Mouse (Mus musculus) gastrocnemius, adult 2 months (tissue): Measurements from ENCODE around the gene Cyp2e1. TPM values are rescaled to one million over a fixed set of nuclear protein-coding genes. Genes with fewer than 3 reads are reported as not detected.
A peak's percentile ranks its signal among the peaks of the same experiment; 100 is the strongest.

Experiments used
- DNase-seq: peaks from one replicate; pipeline ENCODE4 v3.0.0; 2022
- H3K27ac ChIP-seq: fragments of 200-600 bp; 2 replicates; pipeline ENCODE4 v1.8.1; 2022; ENCODE audit warnings: mild to moderate bottlenecking
- H3K4me3 ChIP-seq: fragments of 200-600 bp; 2 replicates; pipeline ENCODE4 v1.8.1; 2022; ENCODE audit warnings: mild to moderate bottlenecking, moderate library complexity
- CTCF ChIP-seq: fragments of 200-600 bp; IDR thresholded peaks from 2 replicates; pipeline ENCODE4 v1.8.1; 2022; ENCODE audit warnings: antibody characterized with exemption, mild to moderate bottlenecking, moderate library complexity
- intact Hi-C: fragments of 180-260 bp; cut with DNase I; formaldehyde crosslinking; loops from one replicate; pipeline ENCODE4 v1.15.1; 2025
- total RNA-seq, 2 experiments: library from RNA; stranded (reverse); gene quantifications; 2 replicates each; pipeline ENCODE4 v1.2.3; 2021

Cyp2e1 gene
- total RNA-seq, 2 experiments from 2014 or later = 2.6 to 8.8 TPM

DNA sequence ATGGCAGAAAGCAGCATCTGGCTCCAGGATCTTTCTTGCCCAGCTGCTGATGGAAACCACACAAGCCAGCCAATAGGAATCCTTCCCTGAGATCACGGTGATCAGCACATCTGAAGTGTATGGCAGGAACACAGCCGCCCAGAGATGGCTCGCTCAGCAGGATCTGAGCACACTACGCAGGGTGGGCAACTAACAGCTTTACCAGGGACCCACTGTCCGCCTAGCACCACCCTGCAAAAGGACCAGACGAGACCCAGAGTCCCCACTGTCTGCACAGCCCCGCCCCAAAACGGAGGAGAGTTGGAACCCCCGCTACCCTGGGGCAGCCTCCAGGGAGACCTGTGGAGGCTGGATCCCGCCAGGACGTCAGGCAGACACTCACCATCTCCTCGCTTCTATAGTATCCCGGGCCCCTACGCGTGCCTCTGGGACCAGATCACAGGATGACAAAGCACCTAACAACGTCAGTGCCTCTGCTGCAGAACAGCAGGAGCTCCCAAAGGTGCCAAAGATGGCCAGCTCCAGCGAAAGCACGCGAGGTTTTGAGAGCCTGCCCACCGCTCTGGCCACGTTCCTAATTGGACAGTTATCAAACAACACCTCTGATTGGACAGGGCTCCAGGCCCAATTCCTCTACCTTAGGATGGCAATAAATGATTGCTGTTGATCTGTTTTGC lies 58.3 kb downstream of the Cyp2e1 start, which contains the start of gene Zfp941:
Zfp941 (minus strand) TSS at position 526 of the 677 bp plus-strand sequence.
- Histone ChIP-seq H3K27ac (no peak within 1 kb of the TSS), H3K4me3 (peak within 1 kb of the TSS; percentile 50)
- DNase-seq = no peak
- intact Hi-C loops = no loop called here
- TF ChIP-seq CTCF = no peak

DNA sequence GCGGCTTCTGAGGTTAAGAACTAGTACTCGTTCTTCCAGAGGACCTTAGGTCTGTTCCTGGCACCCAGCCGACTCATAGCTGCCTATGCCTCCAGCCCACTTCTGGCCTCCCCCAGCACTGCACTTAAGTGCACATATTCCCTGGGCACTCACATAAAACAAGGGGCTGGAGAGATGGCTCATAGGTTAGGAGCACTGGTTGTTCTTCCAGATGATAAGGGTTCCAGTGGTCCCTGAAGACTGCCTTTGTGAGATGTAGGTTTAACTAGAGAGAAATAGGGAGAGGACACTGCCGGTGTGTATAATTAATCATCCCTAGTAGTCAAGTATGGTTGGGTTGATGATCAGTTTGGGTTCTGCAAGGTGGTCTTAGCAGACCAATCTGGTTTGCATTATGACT lies 59.2 kb downstream of the Cyp2e1 start:
- no peak for TF ChIP-seq CTCF
- no peak for DNase-seq
- intact Hi-C loops = no loop called here
- no peak overlapping the region for H3K27ac ChIP-seq
- no peak overlapping the region for H3K4me3 ChIP-seq

Other genes with a start within 250 kb of the Cyp2e1 start
- gene Olfr538, start 195.9 kb upstream of the Cyp2e1 start, total RNA-seq = not detected
- gene Olfr46, start 162.5 kb upstream of the Cyp2e1 start, total RNA-seq = not detected
- gene Olfr61, start 134.8 kb upstream of the Cyp2e1 start, total RNA-seq = not detected
- gene Olfr53, start 117.3 kb upstream of the Cyp2e1 start, total RNA-seq = not detected
- gene Olfr539, start 103.8 kb upstream of the Cyp2e1 start, total RNA-seq = not detected
- not detected for gene Olfr45, start 81.8 kb upstream of the Cyp2e1 start, total RNA-seq
- gene Olfr541, start 66.5 kb upstream of the Cyp2e1 start, total RNA-seq = not detected
- gene Syce1, start 24.1 kb downstream of the Cyp2e1 start, total RNA-seq = not detected
- not detected for gene Zfp941, start 58.4 kb downstream of the Cyp2e1 start, total RNA-seq
- not detected for gene Urah, start 71.3 kb downstream of the Cyp2e1 start, total RNA-seq
- gene Scgb1c1, start 81.8 kb downstream of the Cyp2e1 start, total RNA-seq = not detected
- not detected for gene Odf3, start 84.1 kb downstream of the Cyp2e1 start, total RNA-seq
- not detected for gene Gm45785, start 92.6 kb downstream of the Cyp2e1 start, total RNA-seq
- gene Ric8a, start 93.2 kb downstream of the Cyp2e1 start, total RNA-seq = 10 to 100 TPM; 12.7 TPM
- 1 to 10 TPM; 6.0 to 6.9 TPM for gene Bet1l, start 93.8 kb downstream of the Cyp2e1 start, total RNA-seq
- 10 to 100 TPM; 84.5 to 89.3 TPM for gene Psmd13, start 118.2 kb downstream of the Cyp2e1 start, total RNA-seq
- gene Sirt3, start 118.6 kb downstream of the Cyp2e1 start, total RNA-seq = 10 to 100 TPM; 20.4 to 27.3 TPM
- gene Cox8b, start 136.7 kb downstream of the Cyp2e1 start, total RNA-seq = 1,000 to 10,000 TPM; 2,055 to 2,295 TPM
- gene Nlrp6, start 157.2 kb downstream of the Cyp2e1 start, total RNA-seq = not detected
- 1 to 10 TPM; 3.8 to 5.6 TPM for gene Pgghg, start 177.7 kb downstream of the Cyp2e1 start, total RNA-seq
- gene Ifitm5, start 186.6 kb downstream of the Cyp2e1 start, total RNA-seq = under 1 TPM in 1 of 2 experiments, not detected in 1; 0.33 TPM
- not detected for gene Gm45717, start 192.2 kb downstream of the Cyp2e1 start, total RNA-seq
- gene Ifitm2, start 192.2 kb downstream of the Cyp2e1 start, total RNA-seq = 10 to 100 TPM; 42.2 to 82.6 TPM
- 1 to 10 TPM in 1 of 2 experiments, under 1 TPM in 1; 0.69 to 1.4 TPM for gene Ifitm1, start 203.5 kb downstream of the Cyp2e1 start, total RNA-seq
- gene Ifitm3, start 247.0 kb downstream of the Cyp2e1 start, total RNA-seq = 10 to 100 TPM; 30.8 to 49.0 TPM